Mouse (Mus musculus): ENCODE data around the gene Nr1h2. TPM values are rescaled to one million over a fixed set of nuclear protein-coding genes. Genes with fewer than 3 reads are reported as not detected.

The Nr1h2 gene
- polyA plus RNA-seq, 1 experiment = 136 TPM

DNA sequence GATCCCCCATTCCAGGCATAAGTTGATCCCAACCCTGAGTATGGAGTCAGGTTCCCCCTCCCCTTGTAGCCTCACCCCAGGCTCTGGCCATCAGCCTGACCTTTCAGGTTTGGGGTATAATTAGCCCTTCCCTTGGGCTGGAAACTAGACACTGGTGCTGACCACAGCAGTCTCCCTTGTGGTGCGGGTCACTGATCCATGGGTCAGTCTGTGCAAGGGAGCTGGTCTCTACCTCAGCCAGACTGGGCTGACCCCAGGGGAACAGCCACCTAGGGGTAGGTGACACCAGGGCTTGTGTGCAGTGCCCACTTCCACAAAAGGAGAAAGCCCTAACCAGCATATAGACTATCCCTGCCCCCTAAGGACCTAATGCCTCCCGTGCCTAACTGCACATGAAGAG is 30.7 kb downstream of the Nr1h2 start:
- WGBS = 74% methylated on average over 2 of the region's 2 CpGs

GRCm38 (mm10) chr7:44521710-44522109 is 32.0 kb downstream of the Nr1h2 start:
- Histone ChIP-seq H3K27ac (ENCODE audit: insufficient read depth, low read depth, low read length) (no peak overlapping the region), H3K4me3 (ENCODE audit: insufficient read depth, low read depth, low read length) (no peak overlapping the region), H3K4me1 (ENCODE audit: control insufficient read depth, insufficient read depth, low read length) (no peaks in the 10 kb centered on the region), H3K36me3 (ENCODE audit: control insufficient read depth, insufficient read depth, low read length) (no peaks in the 10 kb centered on the region), H3K27me3 (replicated peaks; ENCODE audit: control insufficient read depth, insufficient read depth, low read length) (no peaks in the 10 kb centered on the region)
- peak; percentile 60 for DNase-seq
- WGBS = 3% methylated on average over 20 of the region's 20 CpGs
- no peak for TF ChIP-seq POLR2A (IDR thresholded peaks at IDR 0.05; ENCODE audit: low read depth, low read length)
- TF ChIP-seq CTCF (conservative IDR thresholded peaks at IDR 0.05; ENCODE audit: insufficient read depth, insufficient read length, low read depth, low read length) = peak; percentile 77

More for the DNA sequence above, 30.7 kb downstream of the Nr1h2 start:
- Histone ChIP-seq H3K27ac (ENCODE audit: insufficient read depth, low read depth, low read length) (no peak overlapping the region), H3K36me3 (ENCODE audit: control insufficient read depth, insufficient read depth, low read length) (no peaks in the 10 kb centered on the region), H3K4me1 (ENCODE audit: control insufficient read depth, insufficient read depth, low read length) (no peaks in the 10 kb centered on the region; the same call in 1 of the 2 replicates), H3K27me3 (replicated peaks; ENCODE audit: control insufficient read depth, insufficient read depth, low read length) (no peaks in the 10 kb centered on the region), H3K4me3 (ENCODE audit: insufficient read depth, low read depth, low read length) (no peak overlapping the region)
- DNase-seq = no peak
- no peak for TF ChIP-seq CTCF (conservative IDR thresholded peaks at IDR 0.05; ENCODE audit: insufficient read depth, insufficient read length, low read depth, low read length)
- TF ChIP-seq POLR2A (IDR thresholded peaks at IDR 0.05; ENCODE audit: low read depth, low read length) = no peak

GRCm38 (mm10) chr7:44520990-44521389 is 32.8 kb downstream of the Nr1h2 start:
- Histone ChIP-seq H3K36me3 (ENCODE audit: control insufficient read depth, insufficient read depth, low read length) (no peaks in the 10 kb centered on the region), H3K4me3 (ENCODE audit: insufficient read depth, low read depth, low read length) (no peak overlapping the region), H3K27me3 (replicated peaks; ENCODE audit: control insufficient read depth, insufficient read depth, low read length) (no peaks in the 10 kb centered on the region), H3K4me1 (ENCODE audit: control insufficient read depth, insufficient read depth, low read length) (no peaks in the 10 kb centered on the region), H3K27ac (ENCODE audit: insufficient read depth, low read depth, low read length) (no peak overlapping the region)
- no peak for DNase-seq
- 55% methylated on average over 3 of the region's 3 CpGs for WGBS
- TF ChIP-seq CTCF (conservative IDR thresholded peaks at IDR 0.05; ENCODE audit: insufficient read depth, insufficient read length, low read depth, low read length) = no peak
- TF ChIP-seq POLR2A (IDR thresholded peaks at IDR 0.05; ENCODE audit: low read depth, low read length) = no peak

DNA sequence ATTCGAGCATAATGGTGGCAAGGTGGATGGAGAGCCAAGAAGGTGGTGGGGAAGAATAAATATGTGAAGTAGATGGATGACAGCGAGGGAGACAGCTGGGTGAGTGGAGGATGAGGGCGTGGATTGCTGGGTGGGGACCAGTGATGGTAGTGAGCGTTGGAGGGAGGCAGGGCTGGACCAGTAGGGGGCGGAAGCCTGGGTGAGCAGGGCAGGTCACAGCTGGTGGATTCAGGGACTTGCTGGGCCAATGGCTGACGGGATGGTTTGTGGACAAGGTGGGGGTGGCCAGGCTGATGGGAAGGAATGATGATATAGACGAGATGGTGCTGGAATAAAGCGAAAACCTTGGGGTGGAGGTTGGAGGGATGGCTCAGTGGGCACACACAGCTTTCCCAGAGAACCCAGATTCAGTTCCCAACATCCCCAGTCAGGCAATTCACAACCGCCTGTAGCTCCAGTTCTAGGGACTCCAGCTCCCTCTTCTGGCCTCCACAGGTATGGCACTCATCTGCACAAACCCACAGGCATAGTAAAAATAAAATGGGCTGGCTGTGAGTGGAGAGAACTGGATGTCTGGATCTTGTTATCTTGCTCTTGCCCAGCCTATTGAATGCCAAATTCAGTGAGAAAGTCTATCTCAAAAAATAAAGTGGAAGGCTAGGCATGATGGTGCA is 34.4 kb downstream of the Nr1h2 start:
- no peaks in the 10 kb centered on the region for H3K36me3 ChIP-seq (ENCODE audit: control insufficient read depth, insufficient read depth, low read length)
- H3K27me3 ChIP-seq (replicated peaks; ENCODE audit: control insufficient read depth, insufficient read depth, low read length) = no peaks in the 10 kb centered on the region
- H3K4me3 ChIP-seq (ENCODE audit: insufficient read depth, low read depth, low read length) = no peak overlapping the region
- TF ChIP-seq POLR2A (IDR thresholded peaks at IDR 0.05; ENCODE audit: low read depth, low read length) (no peak), CTCF (conservative IDR thresholded peaks at IDR 0.05; ENCODE audit: insufficient read depth, insufficient read length, low read depth, low read length) (peak; percentile 40)
- WGBS = 68% methylated on average over 9 of the region's 9 CpGs
- DNase-seq = no peak
- H3K27ac ChIP-seq (ENCODE audit: insufficient read depth, low read depth, low read length) = no peak overlapping the region
- no peaks in the 10 kb centered on the region for H3K4me1 ChIP-seq (ENCODE audit: control insufficient read depth, insufficient read depth, low read length)

GRCm38 (mm10) chr7:44507491-44507890 is 46.3 kb downstream of the Nr1h2 start:
- Histone ChIP-seq H3K27me3 (replicated peaks; ENCODE audit: control insufficient read depth, insufficient read depth, low read length) (no peaks in the 10 kb centered on the region), H3K4me3 (ENCODE audit: insufficient read depth, low read depth, low read length) (no peak overlapping the region), H3K4me1 (ENCODE audit: control insufficient read depth, insufficient read depth, low read length) (no peaks in the 10 kb centered on the region), H3K36me3 (ENCODE audit: control insufficient read depth, insufficient read depth, low read length) (no peaks in the 10 kb centered on the region), H3K27ac (ENCODE audit: insufficient read depth, low read depth, low read length) (no peak overlapping the region)
- TF ChIP-seq CTCF (conservative IDR thresholded peaks at IDR 0.05; ENCODE audit: insufficient read depth, insufficient read length, low read depth, low read length) (no peak), POLR2A (IDR thresholded peaks at IDR 0.05; ENCODE audit: low read depth, low read length) (no peak)
- DNase-seq = no peak

DNA sequence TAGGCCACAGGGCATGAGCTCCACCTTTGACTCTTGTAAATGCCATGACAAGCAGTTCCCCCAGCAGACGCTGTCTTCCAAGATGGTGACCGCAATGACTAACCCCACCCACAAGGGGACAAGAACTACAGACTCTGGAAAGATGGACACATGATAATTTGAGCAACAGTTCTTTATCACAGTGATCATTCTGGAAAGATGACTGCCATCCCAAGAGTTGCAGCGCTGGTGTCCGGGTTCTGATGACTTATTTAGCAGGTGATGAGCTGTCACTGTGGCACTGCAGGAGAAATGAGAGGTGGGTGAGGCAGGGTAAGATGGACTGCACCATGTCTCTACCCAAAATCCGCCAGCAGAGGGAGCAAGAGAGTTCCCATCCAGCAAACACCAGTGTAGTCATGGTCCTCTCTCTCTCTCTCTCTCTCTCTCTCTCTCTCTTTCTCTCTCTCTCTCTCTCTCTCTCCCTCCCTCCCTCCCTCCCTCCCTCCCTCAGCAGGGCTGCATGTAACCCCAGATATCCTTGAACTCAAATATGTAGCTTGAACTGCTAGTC is 52.1 kb downstream of the Nr1h2 start:
- Histone ChIP-seq H3K36me3 (ENCODE audit: control insufficient read depth, insufficient read depth, low read length) (no peaks in the 10 kb centered on the region), H3K27ac (ENCODE audit: insufficient read depth, low read depth, low read length) (no peak overlapping the region), H3K4me1 (ENCODE audit: control insufficient read depth, insufficient read depth, low read length) (no peaks in the 10 kb centered on the region), H3K27me3 (replicated peaks; ENCODE audit: control insufficient read depth, insufficient read depth, low read length) (no peaks in the 10 kb centered on the region), H3K4me3 (ENCODE audit: insufficient read depth, low read depth, low read length) (no peak overlapping the region)
- peak; percentile 60 for DNase-seq
- peak; percentile 75 for TF ChIP-seq CTCF (conservative IDR thresholded peaks at IDR 0.05; ENCODE audit: insufficient read depth, insufficient read length, low read depth, low read length)
- no peak for TF ChIP-seq POLR2A (IDR thresholded peaks at IDR 0.05; ENCODE audit: low read depth, low read length)
- WGBS = 38% methylated on average over 5 of the region's 5 CpGs

DNA sequence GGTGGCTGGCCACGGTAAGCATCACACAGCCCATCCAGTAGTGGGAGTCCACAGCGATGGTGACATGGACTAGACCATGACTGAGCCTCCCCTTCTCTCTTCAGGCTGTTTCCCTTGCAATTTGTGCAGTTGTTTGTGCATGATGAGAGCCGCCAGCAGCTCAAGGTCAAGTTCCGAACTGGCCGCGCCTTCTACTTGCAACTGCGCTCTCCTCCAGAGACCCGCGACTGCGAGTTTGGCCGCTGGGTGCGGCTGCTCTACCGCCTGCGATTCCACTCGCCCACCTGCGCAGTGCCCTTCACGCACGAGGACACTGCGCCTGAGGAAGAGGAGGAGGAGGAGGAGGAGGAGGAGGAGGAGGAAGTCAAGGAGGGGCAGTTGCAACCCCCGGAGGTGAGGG is 53.7 kb downstream of the Nr1h2 start:
- no peak overlapping the region for H3K4me3 ChIP-seq (ENCODE audit: insufficient read depth, low read depth, low read length)
- no peaks in the 10 kb centered on the region for H3K36me3 ChIP-seq (ENCODE audit: control insufficient read depth, insufficient read depth, low read length)
- H3K4me1 ChIP-seq (ENCODE audit: control insufficient read depth, insufficient read depth, low read length) = peaks cover 8% of the 10 kb centered on the region
- no peak overlapping the region for H3K27ac ChIP-seq (ENCODE audit: insufficient read depth, low read depth, low read length)
- no peak for DNase-seq
- 62% methylated on average over 20 of the region's 20 CpGs for WGBS
- no peaks in the 10 kb centered on the region for H3K27me3 ChIP-seq (replicated peaks; ENCODE audit: control insufficient read depth, insufficient read depth, low read length)
- no peak for TF ChIP-seq POLR2A (IDR thresholded peaks at IDR 0.05; ENCODE audit: low read depth, low read length)
- TF ChIP-seq CTCF (conservative IDR thresholded peaks at IDR 0.05; ENCODE audit: insufficient read depth, insufficient read length, low read depth, low read length) = no peak

Other genes with a start within 250 kb of the Nr1h2 start
- gene Clec11a, start 247.0 kb downstream of the Nr1h2 start, polyA plus RNA-seq (2012; rRNA removed) = 6.4 and 8.1 TPM in 2 replicates
- 0.43 and 0.66 TPM in 2 replicates for gene Shank1, start 243.7 kb downstream of the Nr1h2 start, polyA plus RNA-seq (2012; rRNA removed)
- 12.0 and 12.9 TPM in 2 replicates for gene Syt3, start 169.8 kb downstream of the Nr1h2 start, polyA plus RNA-seq (2012; rRNA removed)
- 0.69 and 0.75 TPM in 2 replicates for gene 1700008O03Rik, start 168.1 kb downstream of the Nr1h2 start, polyA plus RNA-seq (2012; rRNA removed)
- 0.30 and 0.52 TPM in 2 replicates for gene Lrrc4b, start 124.9 kb downstream of the Nr1h2 start, polyA plus RNA-seq (2012; rRNA removed)
- 224 and 293 TPM in 2 replicates for gene Aspdh, start 88.6 kb downstream of the Nr1h2 start, polyA plus RNA-seq (2012; rRNA removed)
- 92.8 and 129 TPM in 2 replicates for gene Josd2, start 86.0 kb downstream of the Nr1h2 start, polyA plus RNA-seq (2012; rRNA removed)
- gene Emc10, start 57.4 kb downstream of the Nr1h2 start, polyA plus RNA-seq (2012; rRNA removed) = 298 and 346 TPM in 2 replicates
- gene Fam71e1, start 57.4 kb downstream of the Nr1h2 start, polyA plus RNA-seq (2012; rRNA removed) = 12.2 and 18.6 TPM in 2 replicates
- gene Mybpc2, start 29.3 kb downstream of the Nr1h2 start, polyA plus RNA-seq (2012; rRNA removed) = 0.12 and 6.4 TPM in 2 replicates
- gene Spib, start 21.9 kb downstream of the Nr1h2 start, polyA plus RNA-seq (2012; rRNA removed) = 0.88 and 8.3 TPM in 2 replicates
- 12.7 and 14.2 TPM in 2 replicates for gene Pold1, start 5.1 kb downstream of the Nr1h2 start, polyA plus RNA-seq (2012; rRNA removed)
- gene Napsa, start 18.4 kb upstream of the Nr1h2 start, polyA plus RNA-seq (2012; rRNA removed) = 4,402 and 6,941 TPM in 2 replicates
- 19.1 and 20.6 TPM in 2 replicates for gene Kcnc3, start 36.7 kb upstream of the Nr1h2 start, polyA plus RNA-seq (2012; rRNA removed)
- 8.5 and 12.4 TPM in 2 replicates for gene Myh14, start 116.9 kb upstream of the Nr1h2 start, polyA plus RNA-seq (2012; rRNA removed)
- not detected in 2 replicates for gene Izumo2, start 154.8 kb upstream of the Nr1h2 start, polyA plus RNA-seq (2012; rRNA removed)
- gene Vrk3, start 194.5 kb upstream of the Nr1h2 start, polyA plus RNA-seq (2012; rRNA removed) = 78.9 and 93.7 TPM in 2 replicates
- gene Zfp473, start 197.1 kb upstream of the Nr1h2 start, polyA plus RNA-seq (2012; rRNA removed) = 0.04 and 0.09 TPM in 2 replicates

Measured in kidney, adult 2 months (tissue).